Mouse (Mus musculus): Measurements from ENCODE around the gene Pgbd1. TPM values are rescaled to one million over a fixed set of nuclear protein-coding genes. Genes with fewer than 3 reads are reported as not detected.

The Pgbd1 gene
- polyA plus RNA-seq, 1 experiment from 2014 or later = 3.5 TPM

- no peak for ATAC-seq
- H3K9ac ChIP-seq (ENCODE audit: low read depth, low read length) = no peak overlapping the region
- WGBS = 66% methylated on average over 5 of the region's 5 CpGs
- H3K4me3 ChIP-seq (ENCODE audit: low read length) = no peak overlapping the region
- H3K4me1 ChIP-seq (ENCODE audit: control insufficient read depth, insufficient read depth, low read depth, low read length) = no peaks in the 10 kb centered on the region
- H3K27ac ChIP-seq (ENCODE audit: low read depth, low read length) = no peak overlapping the region
- H3K9me3 ChIP-seq (ENCODE audit: control insufficient read depth, low read length) = no peaks in the 10 kb centered on the region
- H3K27me3 ChIP-seq (replicated peaks; ENCODE audit: control insufficient read depth, insufficient read depth, low read length) = no peaks in the 10 kb centered on the region
- no peak overlapping the region for H3K4me2 ChIP-seq (ENCODE audit: low read length)
- no peaks in the 10 kb centered on the region for H3K36me3 ChIP-seq (ENCODE audit: control insufficient read depth, insufficient read depth, low read length)
Observed at GRCm38 (mm10) chr13:21423301-21423700, 17.6 kb downstream of the Pgbd1 start.

GRCm38 (mm10) chr13:21418865-21419264, 22.0 kb downstream of the Pgbd1 start:
- 71% methylated on average over 6 of the region's 6 CpGs for WGBS
- no peak overlapping the region for H3K27ac ChIP-seq (ENCODE audit: low read depth, low read length)
- no peak overlapping the region for H3K4me2 ChIP-seq (ENCODE audit: low read length)

GRCm38 (mm10) chr13:21417298-21418010, 23.4 kb downstream of the Pgbd1 start:
- H3K27ac ChIP-seq (ENCODE audit: low read depth, low read length) = no peak overlapping the region
- no peak overlapping the region for H3K4me3 ChIP-seq (ENCODE audit: low read length)
- H3K4me2 ChIP-seq (ENCODE audit: low read length) = no peak overlapping the region
- no peaks in the 10 kb centered on the region for H3K9me3 ChIP-seq (ENCODE audit: control insufficient read depth, low read length)
- 79% methylated on average over 6 of the region's 6 CpGs for WGBS
- H3K27me3 ChIP-seq (replicated peaks; ENCODE audit: control insufficient read depth, insufficient read depth, low read length) = no peaks in the 10 kb centered on the region
- H3K4me1 ChIP-seq (ENCODE audit: control insufficient read depth, insufficient read depth, low read depth, low read length) = no peaks in the 10 kb centered on the region
- H3K36me3 ChIP-seq (ENCODE audit: control insufficient read depth, insufficient read depth, low read length) = no peaks in the 10 kb centered on the region
- H3K9ac ChIP-seq (ENCODE audit: low read depth, low read length) = no peak overlapping the region
- no peak for ATAC-seq

More at GRCm38 (mm10) chr13:21418865-21419264, 22.0 kb downstream of the Pgbd1 start:
- Histone ChIP-seq H3K36me3 (ENCODE audit: control insufficient read depth, insufficient read depth, low read length) (no peaks in the 10 kb centered on the region), H3K4me1 (ENCODE audit: control insufficient read depth, insufficient read depth, low read depth, low read length) (no peaks in the 10 kb centered on the region), H3K27me3 (replicated peaks; ENCODE audit: control insufficient read depth, insufficient read depth, low read length) (no peaks in the 10 kb centered on the region), H3K9ac (ENCODE audit: low read depth, low read length) (no peak overlapping the region), H3K9me3 (ENCODE audit: control insufficient read depth, low read length) (no peaks in the 10 kb centered on the region), H3K4me3 (ENCODE audit: low read length) (no peak overlapping the region)
- ATAC-seq = no peak

- H3K4me2 ChIP-seq (ENCODE audit: low read length) = no peak overlapping the region
- no peaks in the 10 kb centered on the region for H3K9me3 ChIP-seq (ENCODE audit: control insufficient read depth, low read length)
- WGBS = 98% methylated on average over 2 of the region's 2 CpGs
- no peaks in the 10 kb centered on the region for H3K36me3 ChIP-seq (ENCODE audit: control insufficient read depth, insufficient read depth, low read length)
- no peak overlapping the region for H3K9ac ChIP-seq (ENCODE audit: low read depth, low read length)
- H3K4me1 ChIP-seq (ENCODE audit: control insufficient read depth, insufficient read depth, low read depth, low read length) = no peaks in the 10 kb centered on the region
- no peak overlapping the region for H3K4me3 ChIP-seq (ENCODE audit: low read length)
- no peaks in the 10 kb centered on the region for H3K27me3 ChIP-seq (replicated peaks; ENCODE audit: control insufficient read depth, insufficient read depth, low read length)
- no peak overlapping the region for H3K27ac ChIP-seq (ENCODE audit: low read depth, low read length)
- ATAC-seq = no peak
Observed at GRCm38 (mm10) chr13:21415750-21416149, 25.1 kb downstream of the Pgbd1 start.

- H3K4me3 ChIP-seq (ENCODE audit: low read length) = no peak overlapping the region
- no peak for ATAC-seq
- no peak overlapping the region for H3K27ac ChIP-seq (ENCODE audit: low read depth, low read length)
- H3K9me3 ChIP-seq (ENCODE audit: control insufficient read depth, low read length) = no peaks in the 10 kb centered on the region
- no peak overlapping the region for H3K4me2 ChIP-seq (ENCODE audit: low read length)
- H3K4me1 ChIP-seq (ENCODE audit: control insufficient read depth, insufficient read depth, low read depth, low read length) = no peaks in the 10 kb centered on the region
- 92% methylated on average over 4 of the region's 4 CpGs for WGBS
- H3K36me3 ChIP-seq (ENCODE audit: control insufficient read depth, insufficient read depth, low read length) = no peaks in the 10 kb centered on the region
- no peak overlapping the region for H3K9ac ChIP-seq (ENCODE audit: low read depth, low read length)
- no peaks in the 10 kb centered on the region for H3K27me3 ChIP-seq (replicated peaks; ENCODE audit: control insufficient read depth, insufficient read depth, low read length)
Observed at GRCm38 (mm10) chr13:21415266-21415665, 25.6 kb downstream of the Pgbd1 start.

GRCm38 (mm10) chr13:21414231-21415212, 26.3 kb downstream of the Pgbd1 start:
- Histone ChIP-seq H3K4me1 (ENCODE audit: control insufficient read depth, insufficient read depth, low read depth, low read length) (no peaks in the 10 kb centered on the region), H3K4me2 (ENCODE audit: low read length) (no peak overlapping the region), H3K27me3 (replicated peaks; ENCODE audit: control insufficient read depth, insufficient read depth, low read length) (no peaks in the 10 kb centered on the region), H3K9me3 (ENCODE audit: control insufficient read depth, low read length) (no peaks in the 10 kb centered on the region), H3K4me3 (ENCODE audit: low read length) (no peak overlapping the region), H3K9ac (ENCODE audit: low read depth, low read length) (no peak overlapping the region), H3K27ac (ENCODE audit: low read depth, low read length) (no peak overlapping the region), H3K36me3 (ENCODE audit: control insufficient read depth, insufficient read depth, low read length) (no peaks in the 10 kb centered on the region)
- 65% methylated on average over 15 of the region's 15 CpGs for WGBS
- ATAC-seq = no peak

GRCm38 (mm10) chr13:21408805-21409459, 31.9 kb downstream of the Pgbd1 start:
- Histone ChIP-seq H3K4me2 (ENCODE audit: low read length) (peak overlapping the region; percentile 82), H3K4me3 (ENCODE audit: low read length) (peak overlapping the region; percentile 62), H3K4me1 (ENCODE audit: control insufficient read depth, insufficient read depth, low read depth, low read length) (peaks cover 6% of the 10 kb centered on the region), H3K36me3 (ENCODE audit: control insufficient read depth, insufficient read depth, low read length) (no peaks in the 10 kb centered on the region), H3K27me3 (replicated peaks; ENCODE audit: control insufficient read depth, insufficient read depth, low read length) (no peaks in the 10 kb centered on the region), H3K9ac (ENCODE audit: low read depth, low read length) (peak overlapping the region; percentile 82), H3K27ac (ENCODE audit: low read depth, low read length) (peak overlapping the region; percentile 72), H3K9me3 (ENCODE audit: control insufficient read depth, low read length) (no peaks in the 10 kb centered on the region)
- no peak for ATAC-seq
- 50% methylated on average over 11 of the region's 11 CpGs for WGBS

- WGBS = 3% methylated on average over 27 of the region's 27 CpGs
- Histone ChIP-seq H3K36me3 (ENCODE audit: control insufficient read depth, insufficient read depth, low read length) (no peaks in the 10 kb centered on the region), H3K9ac (ENCODE audit: low read depth, low read length) (peak overlapping the region; percentile 82), H3K4me2 (ENCODE audit: low read length) (peak overlapping the region; percentile 82), H3K27me3 (replicated peaks; ENCODE audit: control insufficient read depth, insufficient read depth, low read length) (no peaks in the 10 kb centered on the region), H3K4me3 (ENCODE audit: low read length) (peak overlapping the region; percentile 62), H3K4me1 (ENCODE audit: control insufficient read depth, insufficient read depth, low read depth, low read length) (peaks cover 6% of the 10 kb centered on the region), H3K9me3 (ENCODE audit: control insufficient read depth, low read length) (no peaks in the 10 kb centered on the region), H3K27ac (ENCODE audit: low read depth, low read length) (peak overlapping the region; percentile 89)
- peak; percentile 99 for ATAC-seq
Observed at GRCm38 (mm10) chr13:21407969-21408804, 32.7 kb downstream of the Pgbd1 start.
